Mouse (Mus musculus): ENCODE measurements around the gene Ooep.

- TF ChIP-seq CTCF (IDR thresholded peaks at IDR 0.05; ENCODE audit: low read depth, low read length) (no peak), POLR2A (IDR thresholded peaks at IDR 0.05; ENCODE audit: borderline replicate concordance, low read depth, low read length) (no peak)
Observed at GRCm38 (mm10) chr9:78389981-78390380, 11.5 kb upstream of the Ooep start.
